Mouse (Mus musculus) limb, embryonic 11.5 days (tissue): Measurements from ENCODE around the gene Pex5l. TPM values are rescaled to one million over a fixed set of nuclear protein-coding genes. Genes with fewer than 3 reads are reported as not detected.

Experiments
- ATAC-seq: fragments of 200-750 bp; cut with Nextera tagmentation; 2 replicates; pipeline ENCODE4 v1.8.0; 2017; ENCODE audit warnings: low read depth; ENCODE audit not compliant: insufficient number of reproducible peaks, low FRiP score, low TSS enrichment
- DNase-seq: peaks from one replicate; pipeline ENCODE4 v3.0.0-alpha.2; 2015; ENCODE audit warnings: low spot score
- H3K27ac ChIP-seq: fragments of 300-500 bp; sonication (generic); replicated peaks from 2 replicates; pipeline ENCODE4 v1.5.1; 2014; ENCODE audit warnings: low read depth, mild to moderate bottlenecking, low read length
- H3K27me3 ChIP-seq: fragments of 300-500 bp; sonication (generic); 2 replicates; pipeline ENCODE4 v1.6.1; 2014; ENCODE audit warnings: mild to moderate bottlenecking, low read length, mixed read lengths; ENCODE audit not compliant: control insufficient read depth, insufficient read depth
- H3K36me3 ChIP-seq: fragments of 300-500 bp; sonication (generic); 2 replicates; pipeline ENCODE4 v1.6.1; 2014; ENCODE audit warnings: mild to moderate bottlenecking, low read length, moderate library complexity, mixed read lengths; ENCODE audit not compliant: control insufficient read depth, insufficient read depth
- H3K4me1 ChIP-seq: fragments of 300-500 bp; sonication (generic); 2 replicates; pipeline ENCODE4 v1.6.1; 2014; ENCODE audit warnings: low read length, mixed read lengths; ENCODE audit not compliant: control insufficient read depth, insufficient read depth
- H3K4me2 ChIP-seq: fragments of 300-500 bp; sonication (generic); 2 replicates; pipeline ENCODE4 v1.6.1; 2014; ENCODE audit warnings: low read depth, mild to moderate bottlenecking, moderate library complexity; ENCODE audit not compliant: severe bottlenecking
- H3K4me3 ChIP-seq: fragments of 300-500 bp; sonication (generic); 2 replicates; pipeline ENCODE4 v1.5.1; 2014; ENCODE audit warnings: low read depth, low read length
- H3K9ac ChIP-seq: fragments of 300-500 bp; sonication (generic); 2 replicates; pipeline ENCODE4 v1.6.1; 2014; ENCODE audit warnings: mild to moderate bottlenecking, low read length
- H3K9me3 ChIP-seq: fragments of 300-500 bp; sonication (generic); 2 replicates; pipeline ENCODE4 v1.6.1; 2016; ENCODE audit warnings: low read length; ENCODE audit not compliant: control insufficient read depth
- WGBS: fragments of 180-500 bp; shearing (Covaris S2); extraction: QIAGEN DNeasy Blood & Tissue Kit; methylation state at CpG from one replicate; pipeline ENCODE4 v1.1.7; 2014; 5-methylcytosine and 5-hydroxymethylcytosine counted together
- polyA plus RNA-seq: library from polyadenylated mRNA; unstranded; fragments of >200 nt; fragmentation: Nextera tagmentation; extraction: Ambion mirVana; gene quantifications from 2 replicates; pipeline ENCODE4 v1.2.1, GENCODE M21; 2014

The Pex5l gene
- polyA plus RNA-seq, 1 experiment from 2014 or later: 0.13 TPM

DNA sequence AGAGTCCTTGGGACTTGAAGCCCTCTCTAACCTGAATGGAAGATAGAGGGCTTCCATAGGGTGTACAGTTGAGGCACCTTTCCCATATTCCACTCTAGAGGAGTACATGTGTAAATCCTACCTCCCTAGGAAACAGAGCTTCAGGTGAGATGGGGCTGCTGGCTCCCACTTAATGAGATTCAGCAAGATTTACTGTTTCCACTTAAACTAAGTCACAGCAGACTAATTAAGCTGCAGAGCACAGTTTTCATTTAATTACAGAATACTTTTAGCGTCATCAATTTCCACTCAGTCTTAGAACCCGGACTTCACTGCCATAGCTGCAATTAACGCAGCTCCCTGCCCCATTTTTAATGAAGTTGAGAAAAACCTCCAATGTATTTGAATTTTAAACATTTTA is 181.6 kb downstream of the Pex5l start:
- WGBS: 31% methylated on average over 3 of the region's 3 CpGs
- Histone ChIP-seq H3K36me3 (no peaks in the 10 kb centered on the region), H3K9me3 (no peaks in the 10 kb centered on the region), H3K27ac (no peak overlapping the region), H3K9ac (no peak overlapping the region), H3K27me3 (no peaks in the 10 kb centered on the region), H3K4me3 (no peak overlapping the region), H3K4me2 (no peak overlapping the region), H3K4me1 (no peaks in the 10 kb centered on the region)
- no peak for DNase-seq
- ATAC-seq: no peak

DNA sequence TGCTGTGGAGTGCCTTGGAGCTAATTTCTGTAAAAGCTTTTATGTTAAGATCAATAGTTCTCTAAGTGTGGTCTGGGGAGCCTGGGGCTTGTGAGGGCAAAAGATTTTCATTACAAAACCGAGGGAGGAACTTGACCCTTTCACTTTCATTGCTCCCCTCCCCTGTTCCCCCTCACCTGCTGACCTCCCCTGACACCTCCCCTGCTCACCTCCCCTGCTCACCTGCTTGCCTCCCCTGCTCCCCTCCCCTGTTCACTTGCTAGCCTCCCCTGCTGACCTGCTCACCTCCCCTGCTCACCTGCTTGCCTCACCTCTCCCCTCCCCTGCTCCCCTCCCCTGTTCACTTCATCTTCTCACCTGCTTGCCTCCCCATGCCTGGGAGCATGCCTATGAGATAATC is 191.7 kb downstream of the Pex5l start:
- Histone ChIP-seq H3K27me3 (no peaks in the 10 kb centered on the region), H3K4me1 (no peaks in the 10 kb centered on the region), H3K9ac (no peak overlapping the region), H3K4me3 (no peak overlapping the region), H3K36me3 (no peaks in the 10 kb centered on the region), H3K4me2 (no peak overlapping the region), H3K9me3 (no peaks in the 10 kb centered on the region), H3K27ac (no peak overlapping the region)
- 0% methylated on average over 1 of the region's 1 CpGs for WGBS
- ATAC-seq (no peak), DNase-seq (no peak)

DNA sequence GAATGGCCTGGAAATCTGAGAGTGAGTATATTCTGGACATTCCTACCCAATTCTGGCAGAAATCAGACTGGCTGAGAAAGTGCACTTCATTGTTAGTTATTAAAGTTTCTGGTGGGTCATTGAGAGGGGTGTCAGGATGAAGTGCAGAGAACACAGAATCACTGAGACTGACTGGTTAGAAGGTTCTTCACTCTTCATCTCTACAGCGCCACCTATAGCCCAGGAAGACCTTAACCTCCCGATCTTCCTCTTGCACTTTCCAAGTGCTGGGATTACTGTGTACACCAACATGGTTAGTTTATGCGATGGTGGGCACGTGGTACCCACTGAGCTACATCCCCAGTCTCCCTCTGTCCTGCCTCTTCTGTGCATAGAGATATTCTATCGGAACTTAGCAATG is 195.6 kb downstream of the Pex5l start:
- ATAC-seq (no peak), DNase-seq (no peak)
- Histone ChIP-seq H3K27ac (no peak overlapping the region), H3K27me3 (no peaks in the 10 kb centered on the region), H3K36me3 (no peaks in the 10 kb centered on the region), H3K4me2 (no peak overlapping the region), H3K4me3 (no peak overlapping the region), H3K4me1 (no peaks in the 10 kb centered on the region), H3K9me3 (no peaks in the 10 kb centered on the region), H3K9ac (no peak overlapping the region)
- 87% methylated on average over 5 of the region's 5 CpGs for WGBS

DNA sequence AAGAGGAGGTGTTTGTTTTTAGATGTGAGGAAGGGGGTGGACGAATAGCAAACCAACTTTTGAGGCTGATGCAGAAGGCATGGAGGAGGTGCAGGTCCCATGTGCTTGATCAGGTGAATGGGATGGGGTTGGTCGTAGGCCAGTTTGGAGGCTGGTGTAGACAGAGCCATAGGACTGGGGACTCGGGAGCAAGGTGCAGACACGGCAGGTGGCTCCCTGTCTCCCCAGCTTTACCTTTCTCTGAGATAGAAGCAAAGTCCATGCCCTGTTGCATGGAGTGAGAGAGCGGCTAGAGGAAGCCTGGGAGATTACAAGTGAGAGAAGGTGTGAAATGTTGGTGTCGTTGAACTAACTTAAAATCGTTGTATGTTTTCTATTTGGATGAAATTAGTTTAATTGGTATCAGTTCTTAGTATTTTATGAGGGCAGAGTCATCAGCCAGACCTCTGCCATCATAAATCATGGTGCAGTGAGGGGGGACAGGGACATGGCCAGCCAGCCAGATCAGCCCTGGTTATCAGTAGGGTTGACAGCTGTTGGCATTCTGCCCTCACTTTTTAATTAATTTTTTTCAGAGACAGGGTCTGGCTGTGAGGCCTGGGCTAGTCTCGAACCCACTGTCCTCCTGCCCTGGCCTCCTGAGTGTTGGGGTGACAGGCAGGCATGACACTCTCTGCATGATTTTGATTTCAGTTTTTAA is 203.1 kb downstream of the Pex5l start:
- WGBS: 59% methylated on average over 8 of the region's 8 CpGs
- DNase-seq (no peak), ATAC-seq (no peak)
- Histone ChIP-seq H3K27ac (no peak overlapping the region), H3K4me1 (no peaks in the 10 kb centered on the region), H3K4me3 (no peak overlapping the region), H3K27me3 (no peaks in the 10 kb centered on the region), H3K9me3 (no peaks in the 10 kb centered on the region), H3K9ac (no peak overlapping the region), H3K4me2 (no peak overlapping the region), H3K36me3 (no peaks in the 10 kb centered on the region)

DNA sequence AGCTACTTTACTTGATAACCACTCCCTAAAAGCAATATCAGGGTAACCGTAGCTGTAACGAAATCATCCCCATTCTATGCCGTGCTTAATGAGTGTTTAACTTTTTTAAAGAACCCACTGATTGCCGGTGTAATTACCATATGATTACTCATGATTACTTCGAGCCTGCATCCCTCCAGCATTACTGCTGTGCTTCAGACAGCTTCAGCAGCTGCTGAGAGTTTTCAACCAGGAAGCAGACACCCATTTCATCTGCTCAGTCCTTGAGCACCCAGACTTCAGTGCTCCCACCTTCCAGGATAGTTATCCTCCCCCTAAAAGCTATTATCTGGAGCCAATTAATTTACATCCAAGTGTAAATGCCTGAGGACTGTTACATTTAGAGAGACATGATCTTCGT is 218.9 kb downstream of the Pex5l start:
- no peaks in the 10 kb centered on the region for H3K4me1 ChIP-seq
- no peak for ATAC-seq

DNA sequence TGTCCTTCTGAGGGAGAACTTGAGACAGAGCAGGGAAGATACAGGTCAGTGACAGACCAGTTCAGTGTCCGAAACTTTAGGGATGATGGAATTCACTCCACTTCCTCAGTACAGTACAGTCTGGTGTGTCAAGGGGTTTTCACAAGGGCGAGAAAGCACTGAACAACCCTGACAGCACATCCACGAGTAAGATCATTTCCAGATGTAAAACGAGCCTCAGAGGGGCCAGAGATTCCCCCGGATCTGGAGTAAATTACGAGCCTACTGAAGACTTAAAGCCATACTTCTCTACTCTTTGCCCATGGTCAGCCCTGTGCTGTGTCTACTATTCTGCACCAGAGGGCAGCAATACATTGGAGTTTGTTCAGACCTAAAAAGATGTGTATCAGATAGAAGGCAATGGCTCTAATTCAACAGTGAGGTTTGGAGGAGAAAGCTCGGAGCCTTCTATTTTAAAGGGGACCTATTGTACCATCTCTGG is 232.9 kb downstream of the Pex5l start:
- Histone ChIP-seq H3K27ac (no peak overlapping the region), H3K4me3 (no peak overlapping the region), H3K4me1 (no peaks in the 10 kb centered on the region), H3K27me3 (no peaks in the 10 kb centered on the region), H3K36me3 (no peaks in the 10 kb centered on the region), H3K9ac (no peak overlapping the region), H3K9me3 (no peaks in the 10 kb centered on the region), H3K4me2 (no peak overlapping the region)
- WGBS: 20% methylated on average over 7 of the region's 7 CpGs
- peak; percentile 64 for DNase-seq
- peak; percentile 80; the same call in 1 of the 2 replicates for ATAC-seq

More for the DNA sequence above, 218.9 kb downstream of the Pex5l start:
- no peak for DNase-seq
- H3K9ac ChIP-seq: no peak overlapping the region
- no peaks in the 10 kb centered on the region; the same call in 1 of the 2 replicates for H3K36me3 ChIP-seq
- 84% methylated on average over 6 of the region's 6 CpGs for WGBS
- H3K4me3 ChIP-seq: no peak overlapping the region
- no peaks in the 10 kb centered on the region for H3K27me3 ChIP-seq
- peaks cover 2% of the 10 kb centered on the region; the same call in 1 of the 2 replicates for H3K9me3 ChIP-seq
- H3K27ac ChIP-seq: no peak overlapping the region
- no peak overlapping the region for H3K4me2 ChIP-seq

DNA sequence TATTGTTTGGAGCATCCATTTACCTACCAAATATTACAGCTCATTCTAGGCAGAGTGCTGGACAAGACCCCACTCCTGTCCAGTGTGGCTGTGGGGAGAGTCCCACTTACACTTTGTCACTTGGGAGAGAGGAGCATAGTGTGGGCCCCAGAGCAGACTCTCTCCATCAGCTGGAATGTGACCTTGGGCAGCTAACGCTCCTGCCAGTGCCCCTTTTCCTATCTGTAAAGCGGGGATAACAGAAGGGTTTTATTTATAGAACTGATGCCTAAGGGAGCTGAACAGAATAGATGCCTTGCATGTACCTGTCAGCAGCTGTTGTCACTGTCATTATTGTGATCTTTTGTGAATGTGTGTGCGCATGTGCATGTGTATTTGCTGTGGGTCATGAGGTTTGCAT is 234.6 kb downstream of the Pex5l start:
- Histone ChIP-seq H3K4me3 (no peak overlapping the region), H3K27me3 (no peaks in the 10 kb centered on the region), H3K9ac (no peak overlapping the region), H3K27ac (no peak overlapping the region), H3K36me3 (no peaks in the 10 kb centered on the region), H3K4me1 (no peaks in the 10 kb centered on the region), H3K9me3 (no peaks in the 10 kb centered on the region), H3K4me2 (no peak overlapping the region)
- DNase-seq (no peak), ATAC-seq (no peak)
- 82% methylated on average over 3 of the region's 3 CpGs for WGBS

DNA sequence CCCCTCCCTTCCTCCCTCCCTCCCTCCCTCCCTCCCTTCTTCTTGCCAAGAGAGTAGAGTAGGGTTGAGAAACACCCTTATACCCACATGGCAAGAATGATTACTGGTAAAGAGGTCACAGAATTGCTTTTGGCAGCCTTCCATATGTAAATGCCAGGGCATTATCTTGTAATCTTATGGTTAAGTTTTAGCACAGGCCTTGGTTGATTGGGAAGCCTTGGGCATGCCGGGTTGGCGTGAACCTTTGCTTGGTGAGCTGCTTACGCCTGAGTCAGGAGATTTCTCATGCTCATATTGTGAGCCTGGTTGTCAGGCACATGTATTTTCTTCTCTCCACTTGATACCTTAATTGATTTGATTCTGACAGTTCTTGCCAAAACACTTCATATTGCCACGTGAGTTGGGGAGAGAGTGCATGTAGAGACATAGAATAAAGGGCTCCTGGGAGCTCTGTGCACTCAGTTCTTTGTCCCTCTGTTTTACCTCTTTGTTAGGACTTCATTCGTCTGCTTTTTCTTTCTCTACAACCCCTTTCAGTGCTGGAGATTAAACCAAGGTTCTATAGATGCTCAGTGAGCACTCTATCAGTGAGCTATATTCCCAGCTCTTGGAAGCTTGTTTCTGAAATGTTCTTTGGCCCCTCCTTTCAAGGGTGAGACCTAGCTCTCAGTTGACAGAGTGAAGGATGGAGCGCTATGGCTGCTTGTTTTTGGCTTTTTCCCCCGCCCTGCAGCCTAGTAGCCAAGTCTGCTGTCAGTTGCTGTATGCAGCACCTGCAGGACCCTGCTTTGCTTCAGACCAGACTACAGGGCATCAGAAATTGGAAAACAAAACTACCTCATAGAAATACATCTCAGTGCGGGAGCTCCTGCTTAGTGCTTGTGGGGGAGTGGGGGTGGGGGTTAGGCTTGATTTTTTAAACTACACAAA is 236.9 kb downstream of the Pex5l start:
- H3K9ac ChIP-seq: no peak overlapping the region
- H3K27ac ChIP-seq: no peak overlapping the region
- H3K4me3 ChIP-seq: no peak overlapping the region
- 85% methylated on average over 8 of the region's 8 CpGs for WGBS
- H3K4me2 ChIP-seq: no peak overlapping the region
- DNase-seq (no peak), ATAC-seq (no peak)
- no peaks in the 10 kb centered on the region for H3K27me3 ChIP-seq
- peaks cover 2% of the 10 kb centered on the region; the same call in 1 of the 2 replicates for H3K36me3 ChIP-seq
- no peaks in the 10 kb centered on the region for H3K9me3 ChIP-seq
- H3K4me1 ChIP-seq: no peaks in the 10 kb centered on the region
